Mouse (Mus musculus): ENCODE results near the gene BC004004. TPM values are rescaled to one million over a fixed set of nuclear protein-coding genes. Genes with fewer than 3 reads are reported as not detected.
"Not testable (repeated sequence)": the region's sequence is repeated elsewhere in the genome, so short reads cannot be mapped to it uniquely, and the experiment has no call there.

BC004004 gene
- polyA plus RNA-seq, 1 experiment from 2014 or later: 58.2 TPM

DNA sequence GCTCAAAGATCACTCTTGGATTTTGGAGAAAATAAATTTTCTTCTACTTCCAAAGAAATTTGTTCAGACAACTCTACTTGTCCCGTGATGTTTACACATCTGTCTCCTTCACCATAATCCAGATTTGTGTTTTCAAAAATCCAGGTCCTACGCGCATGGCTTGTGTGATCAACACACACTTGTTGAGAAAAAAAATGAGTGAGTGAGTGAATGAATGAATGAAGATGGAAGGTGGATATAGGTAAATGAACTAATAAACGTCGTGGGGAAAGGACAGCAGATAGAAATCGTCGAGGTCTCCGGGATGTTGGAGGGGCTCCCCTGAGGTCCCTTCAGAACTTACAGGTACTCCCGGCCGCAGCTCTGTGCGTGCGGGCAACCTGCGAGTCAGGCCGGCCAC, 5.2 kb upstream of the BC004004 start:
- Histone ChIP-seq H3K27ac (ENCODE audit: low read depth, low read length) (peak overlapping the region; percentile 99), H3K4me1 (replicated peaks; ENCODE audit: control insufficient read depth, insufficient read depth, low read length) (peaks cover 12% of the 10 kb centered on the region; the same call in 1 of the 2 replicates), H3K36me3 (ENCODE audit: control insufficient read depth, insufficient read depth, low read length) (no peaks in the 10 kb centered on the region; the same call in 1 of the 2 replicates), H3K4me3 (ENCODE audit: low read depth, low read length) (peak overlapping the region; percentile 90), H3K27me3 (ENCODE audit: control insufficient read depth, insufficient read depth, low read length) (no peaks in the 10 kb centered on the region), H3K9me3 (ENCODE audit: control insufficient read depth, low read length) (no peaks in the 10 kb centered on the region), H3K4me2 (ENCODE audit: low read depth, low read length, severe bottlenecking) (peak overlapping the region; percentile 85), H3K9ac (ENCODE audit: low read length) (peak overlapping the region; percentile 83)
- WGBS: 1% methylated on average over 14 of the region's 14 CpGs
- DNase-seq (ENCODE audit: low spot score): no peak
- no peak for ATAC-seq (replicated peaks; ENCODE audit: low FRiP score)

DNA sequence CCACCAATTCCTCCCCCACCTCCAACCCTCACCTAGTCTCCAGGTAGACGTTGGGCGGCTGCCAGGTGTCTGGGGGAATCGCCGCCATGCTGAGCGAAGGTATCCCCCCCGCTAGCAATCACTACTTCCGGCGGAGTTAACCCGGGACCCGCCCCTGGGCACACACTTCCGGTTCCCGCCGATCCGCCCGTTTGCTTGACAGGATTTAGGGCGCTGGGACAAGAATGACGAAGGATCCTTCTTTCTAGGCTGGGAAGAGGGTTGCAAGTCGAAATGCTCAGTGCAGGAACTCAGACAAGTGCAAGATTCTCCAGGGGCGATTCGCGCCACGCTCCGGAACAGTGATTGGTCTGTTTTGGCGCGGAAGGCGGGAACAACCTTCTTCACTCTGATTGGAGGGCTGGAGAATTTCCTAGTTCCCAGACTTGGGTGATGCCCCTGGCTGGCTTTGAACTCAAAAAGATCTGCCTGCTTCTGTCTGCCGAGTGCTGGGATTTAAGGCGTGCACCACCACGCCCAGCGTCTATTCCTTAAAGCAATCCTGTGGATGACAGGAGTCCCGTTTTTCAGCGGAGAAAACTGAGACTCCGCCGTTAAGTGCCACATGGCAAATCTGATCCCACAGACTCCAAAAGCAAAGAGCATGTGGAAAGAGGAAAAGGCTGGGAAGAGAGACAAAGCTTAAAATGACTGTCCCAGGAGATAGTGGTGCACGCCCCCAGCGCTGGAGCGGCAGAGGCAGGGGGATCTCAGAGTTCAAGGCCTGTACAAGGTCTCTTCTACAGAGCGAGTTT, 4.6 kb upstream of the BC004004 start, which contains the start of gene Ppil1:
Gene Ppil1 (minus strand): TSS at position 347 of the 794 bp plus-strand sequence.
- peak; percentile 72 for ATAC-seq (replicated peaks; ENCODE audit: low FRiP score)
- 6% methylated on average over 38 of the region's 38 CpGs for WGBS
- peaks cover 12% of the 10 kb centered on the region; the same call in 1 of the 2 replicates for H3K4me1 ChIP-seq (replicated peaks; ENCODE audit: control insufficient read depth, insufficient read depth, low read length)

DNA sequence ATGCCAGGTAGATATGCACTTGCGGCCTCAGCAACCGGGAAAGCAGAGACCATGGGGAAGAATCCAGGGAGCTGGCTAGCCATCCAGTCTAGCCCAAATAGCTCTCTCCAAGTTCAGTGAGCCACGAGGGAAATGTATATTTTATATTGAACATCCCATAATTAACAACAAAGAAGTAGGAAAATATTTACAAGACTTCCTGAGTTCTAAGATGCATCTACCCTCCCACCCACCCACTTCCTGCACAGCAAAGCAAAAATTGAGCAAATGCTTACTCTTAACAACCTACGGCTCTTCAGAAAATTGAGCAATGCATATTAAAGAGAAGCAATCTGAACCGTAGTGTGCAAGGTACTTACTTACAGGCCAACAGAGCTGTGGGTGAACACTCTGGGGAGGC, 3.8 kb upstream of the BC004004 start:
- Histone ChIP-seq H3K4me2 (ENCODE audit: low read depth, low read length, severe bottlenecking) (peak overlapping the region; percentile 85; the same call in 1 of the 2 replicates), H3K4me3 (ENCODE audit: low read depth, low read length) (peak overlapping the region; percentile 90), H3K27me3 (ENCODE audit: control insufficient read depth, insufficient read depth, low read length) (no peaks in the 10 kb centered on the region), H3K9ac (ENCODE audit: low read length) (peak overlapping the region; percentile 83), H3K36me3 (ENCODE audit: control insufficient read depth, insufficient read depth, low read length) (no peaks in the 10 kb centered on the region; the same call in 1 of the 2 replicates), H3K27ac (ENCODE audit: low read depth, low read length) (no peak overlapping the region; the same call in 1 of the 2 replicates), H3K9me3 (ENCODE audit: control insufficient read depth, low read length) (no peaks in the 10 kb centered on the region), H3K4me1 (replicated peaks; ENCODE audit: control insufficient read depth, insufficient read depth, low read length) (peaks cover 16% of the 10 kb centered on the region; the same call in 1 of the 2 replicates)
- no peak for DNase-seq (ENCODE audit: low spot score)
- ATAC-seq (replicated peaks; ENCODE audit: low FRiP score): no peak
- 88% methylated on average over 5 of the region's 5 CpGs for WGBS

More for the DNA sequence above, 4.6 kb upstream of the BC004004 start, which contains the start of gene Ppil1:
- no peaks in the 10 kb centered on the region for H3K27me3 ChIP-seq (ENCODE audit: control insufficient read depth, insufficient read depth, low read length)
- H3K27ac ChIP-seq (ENCODE audit: low read depth, low read length): peak within 1 kb of the TSS; percentile 99
- peak; percentile 88 for DNase-seq (ENCODE audit: low spot score)
- H3K9me3 ChIP-seq (ENCODE audit: control insufficient read depth, low read length): no peaks in the 10 kb centered on the region
- peak within 1 kb of the TSS; percentile 83 for H3K9ac ChIP-seq (ENCODE audit: low read length)
- peak within 1 kb of the TSS; percentile 90 for H3K4me3 ChIP-seq (ENCODE audit: low read depth, low read length)
- H3K4me2 ChIP-seq (ENCODE audit: low read depth, low read length, severe bottlenecking): peak within 1 kb of the TSS; percentile 85
- H3K36me3 ChIP-seq (ENCODE audit: control insufficient read depth, insufficient read depth, low read length): no peaks in the 10 kb centered on the region; the same call in 1 of the 2 replicates

DNA sequence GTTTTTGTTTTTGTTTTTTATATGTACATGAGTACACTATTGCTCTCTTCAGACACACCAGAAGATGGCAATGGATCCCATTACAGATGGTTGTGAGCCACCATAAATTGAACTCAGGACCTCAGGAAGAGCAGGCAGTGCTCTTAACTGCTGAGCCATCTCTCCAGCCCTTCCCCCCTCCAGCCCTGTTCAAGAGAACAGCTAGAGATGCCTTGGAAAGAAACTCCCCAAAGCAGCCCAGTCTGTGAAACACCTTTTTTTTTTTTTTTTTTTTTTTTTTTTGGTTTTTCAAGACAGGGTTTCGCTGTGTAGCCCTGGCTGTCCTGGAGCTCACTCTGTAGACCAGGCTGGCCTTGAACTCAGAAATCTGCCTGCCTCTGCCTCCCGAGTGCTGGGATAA, 1.5 kb upstream of the BC004004 start:
- H3K27ac ChIP-seq (ENCODE audit: low read depth, low read length); ATAC-seq (replicated peaks; ENCODE audit: low FRiP score); H3K9ac ChIP-seq (ENCODE audit: low read length); H3K27me3 ChIP-seq (ENCODE audit: control insufficient read depth, insufficient read depth, low read length); H3K36me3 ChIP-seq (ENCODE audit: control insufficient read depth, insufficient read depth, low read length); H3K4me2 ChIP-seq (ENCODE audit: low read depth, low read length, severe bottlenecking); H3K4me3 ChIP-seq (ENCODE audit: low read depth, low read length); H3K9me3 ChIP-seq (ENCODE audit: control insufficient read depth, low read length); DNase-seq (ENCODE audit: low spot score): not testable (repeated sequence)
- 93% methylated on average over 2 of the region's 2 CpGs for WGBS
- peaks cover 16% of the 10 kb centered on the region; the same call in 1 of the 2 replicates for H3K4me1 ChIP-seq (replicated peaks; ENCODE audit: control insufficient read depth, insufficient read depth, low read length)

DNA sequence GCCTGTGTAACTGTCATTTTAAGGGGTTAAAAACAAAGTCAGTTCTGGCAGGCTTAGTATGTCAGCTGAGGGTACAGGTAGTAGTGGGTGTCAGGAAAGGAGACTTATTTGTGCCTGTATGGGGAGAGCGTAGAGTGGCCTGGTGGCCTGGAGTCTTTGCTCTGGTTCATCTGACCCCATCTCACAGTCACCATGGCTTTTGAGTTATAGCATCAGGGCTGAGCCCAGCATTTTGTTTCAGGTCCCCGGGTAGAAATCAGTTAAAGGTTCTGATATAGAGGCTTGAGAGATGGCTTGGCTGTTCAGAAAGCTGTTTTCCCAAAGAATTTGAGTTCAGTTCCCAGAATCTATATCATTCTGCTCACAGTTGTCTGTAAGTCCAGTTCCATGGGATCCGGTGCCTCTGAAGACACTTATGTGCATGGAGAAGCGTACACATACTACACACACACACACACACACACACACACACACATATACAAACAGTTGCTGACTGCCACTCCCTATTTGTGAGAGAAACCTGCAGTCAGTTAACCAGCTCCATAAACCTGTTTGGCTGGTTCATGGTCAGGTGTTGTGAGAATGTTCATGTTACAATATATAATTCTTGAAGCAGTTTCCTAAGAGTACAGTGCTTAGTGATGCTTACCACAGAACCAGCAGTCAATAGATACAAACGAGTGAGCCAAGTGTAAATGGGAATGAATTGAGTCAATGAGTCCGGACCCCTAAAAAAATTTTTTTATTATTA, 482 bp upstream of the BC004004 start:
- peak; percentile 12; the same call in 1 of the 2 replicates for ATAC-seq (replicated peaks; ENCODE audit: low FRiP score)
- H3K9me3 ChIP-seq (ENCODE audit: control insufficient read depth, low read length): no peaks in the 10 kb centered on the region
- H3K9ac ChIP-seq (ENCODE audit: low read length): peak overlapping the region; percentile 89
- no peaks in the 10 kb centered on the region for H3K27me3 ChIP-seq (ENCODE audit: control insufficient read depth, insufficient read depth, low read length)
- WGBS: 61% methylated on average over 6 of the region's 6 CpGs
- H3K4me1 ChIP-seq (replicated peaks; ENCODE audit: control insufficient read depth, insufficient read depth, low read length): peaks cover 11% of the 10 kb centered on the region; the same call in 1 of the 2 replicates
- no peaks in the 10 kb centered on the region for H3K36me3 ChIP-seq (ENCODE audit: control insufficient read depth, insufficient read depth, low read length)
- peak overlapping the region; percentile 72 for H3K4me2 ChIP-seq (ENCODE audit: low read depth, low read length, severe bottlenecking)
- DNase-seq (ENCODE audit: low spot score): no peak
- peak overlapping the region; percentile 71 for H3K4me3 ChIP-seq (ENCODE audit: low read depth, low read length)
- no peak overlapping the region for H3K27ac ChIP-seq (ENCODE audit: low read depth, low read length)

DNA sequence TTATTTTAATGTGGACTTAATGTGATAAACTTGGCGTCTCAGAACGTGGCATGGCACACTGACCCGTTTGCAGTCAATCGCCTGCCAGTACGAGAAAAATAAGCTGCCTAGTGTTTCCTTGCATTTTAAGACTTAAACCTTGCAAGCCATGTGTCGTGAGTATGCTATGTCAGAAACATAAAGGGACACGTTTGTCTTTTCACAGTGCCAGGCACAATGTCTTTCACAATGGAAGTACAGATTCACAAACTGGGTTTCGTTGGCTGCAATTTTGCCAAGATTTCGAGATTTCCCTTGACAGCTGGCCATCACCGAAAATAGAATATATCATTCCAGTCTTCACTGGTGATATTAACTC, 740 bp downstream of the BC004004 start:
- peak overlapping the region; percentile 89 for H3K9ac ChIP-seq (ENCODE audit: low read length)
- H3K27ac ChIP-seq (ENCODE audit: low read depth, low read length): peak overlapping the region; percentile 68; the same call in 1 of the 2 replicates
- no peaks in the 10 kb centered on the region for H3K27me3 ChIP-seq (ENCODE audit: control insufficient read depth, insufficient read depth, low read length)
- H3K9me3 ChIP-seq (ENCODE audit: control insufficient read depth, low read length): no peaks in the 10 kb centered on the region
- peak overlapping the region; percentile 71 for H3K4me3 ChIP-seq (ENCODE audit: low read depth, low read length)
- DNase-seq (ENCODE audit: low spot score) (no peak), ATAC-seq (replicated peaks; ENCODE audit: low FRiP score) (no peak)
- H3K4me2 ChIP-seq (ENCODE audit: low read depth, low read length, severe bottlenecking): peak overlapping the region; percentile 72
- H3K4me1 ChIP-seq (replicated peaks; ENCODE audit: control insufficient read depth, insufficient read depth, low read length): peaks cover 10% of the 10 kb centered on the region; the same call in 1 of the 2 replicates
- H3K36me3 ChIP-seq (ENCODE audit: control insufficient read depth, insufficient read depth, low read length): no peaks in the 10 kb centered on the region
- WGBS: 20% methylated on average over 10 of the region's 10 CpGs

DNA sequence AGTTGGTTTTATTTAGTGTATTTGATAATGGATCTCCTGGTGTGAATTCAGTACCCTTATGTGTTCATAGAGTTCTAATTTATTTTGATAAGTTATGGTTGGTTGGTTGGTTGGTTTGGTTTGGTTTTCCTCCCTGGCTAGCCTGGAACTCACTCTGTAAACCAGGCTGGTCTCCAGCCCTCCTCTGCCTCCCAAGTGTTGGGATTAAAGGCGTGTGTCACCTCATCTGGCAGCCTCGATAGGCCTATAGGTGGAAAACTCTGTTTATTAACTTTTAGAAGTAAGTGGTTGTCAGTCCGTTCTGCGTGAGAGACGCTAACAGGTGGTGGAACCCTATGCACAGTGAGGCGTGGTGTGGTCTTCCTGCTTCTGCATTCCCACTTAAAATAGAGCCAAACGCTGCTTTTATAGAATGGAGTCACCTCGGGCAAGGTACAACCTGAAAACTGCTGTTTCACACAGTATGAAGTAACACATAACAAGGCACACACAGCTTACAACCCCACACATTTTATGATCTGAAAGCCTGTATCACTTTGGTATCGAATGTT, 1.6 kb downstream of the BC004004 start:
- Histone ChIP-seq H3K4me2 (ENCODE audit: low read depth, low read length, severe bottlenecking) (no peak overlapping the region), H3K27ac (ENCODE audit: low read depth, low read length) (no peak overlapping the region), H3K4me3 (ENCODE audit: low read depth, low read length) (no peak overlapping the region), H3K36me3 (ENCODE audit: control insufficient read depth, insufficient read depth, low read length) (no peaks in the 10 kb centered on the region), H3K9me3 (ENCODE audit: control insufficient read depth, low read length) (no peaks in the 10 kb centered on the region), H3K4me1 (replicated peaks; ENCODE audit: control insufficient read depth, insufficient read depth, low read length) (peaks cover 7% of the 10 kb centered on the region; the same call in 1 of the 2 replicates), H3K27me3 (ENCODE audit: control insufficient read depth, insufficient read depth, low read length) (no peaks in the 10 kb centered on the region), H3K9ac (ENCODE audit: low read length) (no peak overlapping the region)
- ATAC-seq (replicated peaks; ENCODE audit: low FRiP score): no peak
- 95% methylated on average over 9 of the region's 9 CpGs for WGBS
- no peak for DNase-seq (ENCODE audit: low spot score)

DNA sequence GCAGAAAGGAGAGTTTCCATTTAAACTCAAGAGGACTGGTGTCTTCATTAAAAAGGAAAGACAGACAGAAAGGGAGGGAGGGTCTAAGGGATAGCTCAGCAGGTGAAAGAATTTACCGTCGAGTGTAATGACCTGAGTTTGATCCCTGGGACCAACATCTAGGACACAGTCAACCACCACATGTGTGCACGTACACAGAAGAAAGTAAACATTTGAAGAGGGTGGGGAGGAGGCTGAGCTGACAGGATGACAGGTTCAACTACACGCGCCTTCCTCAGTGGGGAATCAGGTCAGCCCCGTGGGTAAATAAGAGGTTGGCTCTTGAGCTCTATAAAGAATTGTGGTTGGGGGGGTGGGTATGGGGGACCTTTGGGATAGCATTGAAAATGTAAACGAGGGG, 4.6 kb downstream of the BC004004 start:
- WGBS: 91% methylated on average over 7 of the region's 7 CpGs
- ATAC-seq (replicated peaks; ENCODE audit: low FRiP score) (no peak), DNase-seq (ENCODE audit: low spot score) (no peak)
- no peaks in the 10 kb centered on the region for H3K36me3 ChIP-seq (ENCODE audit: control insufficient read depth, insufficient read depth, low read length)
- H3K27ac ChIP-seq (ENCODE audit: low read depth, low read length): no peak overlapping the region
- H3K27me3 ChIP-seq (ENCODE audit: control insufficient read depth, insufficient read depth, low read length): no peaks in the 10 kb centered on the region
- H3K4me2 ChIP-seq (ENCODE audit: low read depth, low read length, severe bottlenecking): no peak overlapping the region
- H3K4me1 ChIP-seq (replicated peaks; ENCODE audit: control insufficient read depth, insufficient read depth, low read length): peaks cover 7% of the 10 kb centered on the region; the same call in 1 of the 2 replicates
- no peak overlapping the region for H3K9ac ChIP-seq (ENCODE audit: low read length)
- no peak overlapping the region for H3K4me3 ChIP-seq (ENCODE audit: low read depth, low read length)
- no peaks in the 10 kb centered on the region for H3K9me3 ChIP-seq (ENCODE audit: control insufficient read depth, low read length)
